Mouse (Mus musculus) brain, embryonic 14.5 days (tissue): ENCODE results near the gene Mpp3.

ENCODE experiments used
- CTCF ChIP-seq: fragments of 200-500 bp; IDR thresholded peaks from 2 replicates; pipeline ENCODE4 v1.5.1; 2012; ENCODE audit warnings: inconsistent platforms, mild to moderate bottlenecking, moderate library complexity, borderline replicate concordance; ENCODE audit not compliant: insufficient read depth, insufficient read length; ENCODE audit errors: extremely low read depth
- POLR2A ChIP-seq: fragments of 200-500 bp; IDR thresholded peaks from 2 replicates; pipeline ENCODE4 v1.6.1; 2012; ENCODE audit warnings: mild to moderate bottlenecking, inconsistent platforms, borderline replicate concordance; ENCODE audit not compliant: poor library complexity, insufficient read depth, insufficient read length, severe bottlenecking; ENCODE audit errors: extremely low read depth

GRCm38 (mm10) chr11:102037789-102038188 is 9.5 kb upstream of the Mpp3 start:
- TF ChIP-seq CTCF: no peak
- TF ChIP-seq POLR2A: no peak
